Mouse (Mus musculus) cortical plate, adult 2 months (tissue): ENCODE data around the gene Mfsd6l.

ENCODE experiments used
- CTCF ChIP-seq: fragments of 200-500 bp; IDR thresholded peaks from 2 replicates; pipeline ENCODE4 v1.5.1; 2011; ENCODE audit warnings: mild to moderate bottlenecking, control low read depth, low read length; ENCODE audit not compliant: insufficient read depth; ENCODE audit errors: extremely low read depth
- POLR2A ChIP-seq: fragments of 200-500 bp; IDR thresholded peaks from 2 replicates; pipeline ENCODE4 v1.6.1; 2011; ENCODE audit warnings: mild to moderate bottlenecking, low read length, control low read depth; ENCODE audit not compliant: insufficient read depth; ENCODE audit errors: extremely low read depth

GRCm38 (mm10) chr11:68583225-68583624 is 27.2 kb downstream of the Mfsd6l start:
- TF ChIP-seq CTCF (no peak), POLR2A (peak; percentile 78; the same call in 1 of the 2 replicates)
